In genomic region chr16:14939994-14940715, GRCm38 (mm10) we compare ENCODE assay signal across 10 mouse cellular contexts. TPM values are rescaled to one million over a fixed set of nuclear protein-coding genes. Genes with fewer than 3 reads are reported as not detected.
DNase-seq lines count a peak whose midpoint lies in the region; ATAC-seq lines count a peak whose summit lies in the region.
"Had no signal": no experiment of that assay in that cellular context is flagged by ENCODE, and none has a peak within 500 bp of the region (broad histone marks: within the 10 kb centered on the region; RNA-seq: fewer than 3 reads in every experiment).

No protein-coding gene starts in this region.

- 78% methylated on average over 1 of the region's 1 CpGs for WGBS in embryonic facial prominence, embryonic 12.5 days
- 87% methylated on average over 1 of the region's 1 CpGs for WGBS in embryonic facial prominence, embryonic 10.5 days

- H3K4me3 ChIP-seq in embryonic facial prominence, embryonic 12.5 days = no peak overlapping the region
- no peak overlapping the region for H3K4me3 ChIP-seq in embryonic facial prominence, embryonic 10.5 days

- H3K4me1 ChIP-seq in embryonic facial prominence, embryonic 12.5 days = 0 out of 2 replicates have a peak, but pooled peaks cover 13% of the 10 kb centered on the region
- H3K4me1 ChIP-seq in embryonic facial prominence, embryonic 10.5 days = 0 out of 2 replicates have a peak, but pooled peaks cover 6% of the 10 kb centered on the region

- no peaks in the 10 kb centered on the region for H3K36me3 ChIP-seq in embryonic facial prominence, embryonic 12.5 days
- no peaks in the 10 kb centered on the region for H3K36me3 ChIP-seq in embryonic facial prominence, embryonic 10.5 days (replicated peaks)

- no peak overlapping the region for H3K9ac ChIP-seq in embryonic facial prominence, embryonic 12.5 days

- ATAC-seq in embryonic facial prominence, embryonic 12.5 days (ENCODE audit: insufficient number of reproducible peaks, insufficient read depth, low FRiP score, low TSS enrichment) = no peak

- peak overlapping the region; percentile 41; the same call in 1 of the 2 replicates for H3K27ac ChIP-seq in embryonic facial prominence, embryonic 12.5 days
- no peak overlapping the region for H3K27ac ChIP-seq in embryonic facial prominence, embryonic 10.5 days (replicated peaks)

- no peaks in the 10 kb centered on the region for H3K9me3 ChIP-seq in embryonic facial prominence, embryonic 12.5 days
- H3K9me3 ChIP-seq in embryonic facial prominence, embryonic 10.5 days = no peaks in the 10 kb centered on the region

- no peak for DNase-seq in embryonic facial prominence, embryonic 10.5 days (ENCODE audit: low spot score)
- peak; percentile 82 for DNase-seq in fat pad, adult 2 months (ENCODE audit: extremely low read depth, low read depth, low spot score)
- peak; percentile 5 to 23 for DNase-seq in kidney, postnatal 36 days
- peak; percentile 66 to 70 for DNase-seq in lung, postnatal 4 days
- no peak for DNase-seq in neural tube, embryonic 10.5 days (ENCODE audit: extremely low spot score, low spot score)
- DNase-seq in frontal cortex, postnatal 25 days (ENCODE audit: low spot score in 2 of 2) = no peak
- DNase-seq in thymus, postnatal 25 days = no peak
- DNase-seq: B cell, adult 2 months; right cerebral cortex, postnatal 4 days had no signal

- H3K27me3 ChIP-seq in embryonic facial prominence, embryonic 12.5 days = no peaks in the 10 kb centered on the region
- no peaks in the 10 kb centered on the region for H3K27me3 ChIP-seq in embryonic facial prominence, embryonic 10.5 days (replicated peaks; ENCODE audit: low read depth, poor library complexity, severe bottlenecking)

- no peak overlapping the region for H3K4me2 ChIP-seq in embryonic facial prominence, embryonic 12.5 days (replicated peaks)

RNA-seq across cellular contexts. Expression of gene Efcab1, which starts 33.7 kb away (rescaled TPM):
- polyA plus RNA-seq in embryonic facial prominence, embryonic 12.5 days (2016; fragmentation: Nextera tagmentation; extraction: Ambion mirVana) = 9.8 and 9.9 TPM in 2 replicates
- 8.1 and 8.8 TPM in 2 replicates for polyA plus RNA-seq in embryonic facial prominence, embryonic 10.5 days (2016; fragmentation: Nextera tagmentation; extraction: Ambion mirVana)

Comparison
In these comparisons a context has a peak if more than half of its experiments do, and no peak if none do; other contexts are left out.
1. DNase-seq: peak in fat pad, adult 2 months (single experiment), kidney, postnatal 36 days (2 of 2) and lung, postnatal 4 days (2 of 2); none in embryonic facial prominence, embryonic 10.5 days (single experiment), neural tube, embryonic 10.5 days (single experiment), frontal cortex, postnatal 25 days (0 of 2) and thymus, postnatal 25 days (single experiment).